Mouse (Mus musculus) C2C12 (cell line): ENCODE data around the gene Rhbdd3.

Experiments used
- CEBPB ChIP-seq: IDR thresholded peaks from one replicate; pipeline ENCODE4 v1.6.1; 2011; ENCODE audit warnings: low read depth, mild to moderate bottlenecking, control low read depth, moderate library complexity
- CTCF ChIP-seq: IDR thresholded peaks from one replicate; pipeline ENCODE4 v1.5.1; 2011; ENCODE audit not compliant: control insufficient read depth, insufficient read depth, insufficient read length
- MAX ChIP-seq: IDR thresholded peaks from one replicate; pipeline ENCODE4 v1.6.1; 2011; ENCODE audit warnings: mild to moderate bottlenecking, control low read depth
- MYOD1 ChIP-seq: IDR thresholded peaks from one replicate; pipeline ENCODE4 v1.6.1; 2011; ENCODE audit warnings: low read depth; ENCODE audit not compliant: control insufficient read depth, insufficient read length
- MYOG ChIP-seq: IDR thresholded peaks from one replicate; pipeline ENCODE4 v1.6.1; 2011; ENCODE audit not compliant: control insufficient read depth, insufficient read length; ENCODE audit errors: extremely low read depth
- USF1 ChIP-seq: IDR thresholded peaks from one replicate; pipeline ENCODE4 v1.6.1; 2011; ENCODE audit warnings: low read depth, mild to moderate bottlenecking, control low read depth, moderate library complexity

DNA sequence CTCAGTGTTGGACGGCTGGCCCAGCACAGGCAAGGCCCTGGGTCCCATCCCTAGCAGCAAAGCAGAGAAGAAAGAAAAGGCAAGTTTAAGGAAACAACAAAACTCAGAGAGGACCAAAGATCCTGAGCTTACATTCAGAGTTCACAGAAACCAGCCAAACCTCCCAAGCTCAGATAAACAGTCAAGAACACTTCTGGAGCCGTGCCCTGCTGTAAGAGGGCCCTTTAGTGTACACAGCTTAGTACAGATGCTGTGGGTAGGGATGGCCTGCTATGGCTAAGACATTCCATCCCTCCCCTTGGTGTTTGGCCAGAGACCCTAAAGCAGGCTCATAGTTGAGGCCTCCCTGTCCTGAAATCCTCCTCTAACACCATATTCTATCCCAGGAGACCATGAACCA is 39.9 kb downstream of the Rhbdd3 start:
- TF ChIP-seq CTCF = no peak
- no peak for TF ChIP-seq MAX
- no peak for TF ChIP-seq USF1
- no peak for TF ChIP-seq MYOD1
- no peak for TF ChIP-seq MYOG
- TF ChIP-seq CEBPB = no peak
